Mouse (Mus musculus): Measurements from ENCODE around the gene Agbl1.

Gene Agbl1

GRCm38 (mm10) chr7:76389240-76389639, 159.6 kb downstream of the Agbl1 start:
- no peak for DNase-seq (ENCODE audit: extremely low read depth, low read depth, low spot score)

DNA sequence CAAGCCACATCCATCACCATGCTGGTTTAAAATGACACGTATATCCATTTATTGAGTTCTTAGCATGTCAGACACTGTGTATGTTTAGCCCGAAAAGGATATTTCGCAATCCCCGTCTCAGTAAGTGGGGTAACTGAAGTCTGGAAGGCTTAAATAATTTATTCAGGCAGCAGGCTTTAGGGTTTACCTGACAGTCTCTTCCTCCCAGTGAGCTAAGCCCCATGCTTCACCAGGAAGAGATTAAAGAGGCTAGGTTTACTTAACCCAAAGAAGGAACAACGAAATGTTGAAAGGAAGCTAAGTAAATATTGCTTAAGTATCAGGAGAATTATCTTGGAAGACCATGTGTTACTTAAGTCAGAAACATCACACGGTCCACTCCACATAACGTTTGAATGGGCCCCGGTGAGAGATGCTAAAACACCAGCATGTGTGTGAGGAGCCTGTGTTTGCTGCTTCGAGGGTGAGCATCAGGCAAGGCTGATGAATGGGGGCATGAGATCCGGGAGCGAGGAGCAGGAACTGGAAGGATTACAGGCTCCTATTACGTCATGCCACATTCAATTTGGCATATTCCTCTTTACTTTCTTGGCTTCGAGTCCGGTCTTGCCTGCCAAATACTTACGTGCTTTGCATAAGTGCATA, 162.7 kb downstream of the Agbl1 start:
- DNase-seq (ENCODE audit: extremely low read depth, low read depth, low spot score), result peak; percentile 75

DNA sequence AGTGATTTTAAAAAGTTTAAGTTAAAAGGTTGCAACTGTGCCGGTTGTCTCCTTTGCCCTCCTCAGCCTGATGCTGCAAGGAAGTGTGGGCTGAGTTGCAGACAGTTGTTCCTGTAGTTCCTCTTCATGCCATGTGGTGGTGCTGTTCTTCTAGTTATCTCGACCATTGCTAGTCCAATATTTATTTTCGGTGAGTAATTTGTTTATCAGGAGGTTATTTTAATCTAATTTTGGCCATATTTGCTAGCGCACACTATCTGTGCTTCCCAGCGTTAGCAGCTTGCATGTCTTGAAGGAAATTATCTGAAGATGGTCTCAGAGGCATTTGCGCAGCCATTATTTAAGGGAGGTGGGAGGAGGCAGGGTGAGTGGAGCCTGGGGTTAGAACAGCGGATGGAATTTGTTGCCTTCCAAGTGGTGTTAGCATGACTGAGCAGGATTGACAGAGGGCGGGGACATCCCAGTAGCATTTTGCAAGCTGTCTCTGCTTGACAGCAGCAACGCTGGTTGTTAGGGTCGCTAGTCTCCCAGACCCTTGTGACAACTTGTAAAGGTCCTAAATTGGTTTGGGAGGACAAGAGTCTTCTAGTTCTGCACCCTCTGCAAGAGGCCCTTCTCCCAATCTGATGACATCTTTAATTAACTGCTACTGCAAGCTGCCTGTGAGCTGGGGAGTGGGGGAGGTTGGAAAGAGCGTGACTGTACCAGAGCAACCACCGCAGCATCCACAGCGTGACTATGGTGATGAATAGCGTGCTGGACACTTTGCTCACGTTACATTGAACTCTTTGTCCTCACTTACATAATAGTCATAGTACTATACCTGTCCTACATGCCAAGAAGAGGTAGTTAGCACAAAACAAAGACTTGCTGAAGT, 163.5 kb downstream of the Agbl1 start:
- no peak for DNase-seq (ENCODE audit: extremely low read depth, low read depth, low spot score)

DNA sequence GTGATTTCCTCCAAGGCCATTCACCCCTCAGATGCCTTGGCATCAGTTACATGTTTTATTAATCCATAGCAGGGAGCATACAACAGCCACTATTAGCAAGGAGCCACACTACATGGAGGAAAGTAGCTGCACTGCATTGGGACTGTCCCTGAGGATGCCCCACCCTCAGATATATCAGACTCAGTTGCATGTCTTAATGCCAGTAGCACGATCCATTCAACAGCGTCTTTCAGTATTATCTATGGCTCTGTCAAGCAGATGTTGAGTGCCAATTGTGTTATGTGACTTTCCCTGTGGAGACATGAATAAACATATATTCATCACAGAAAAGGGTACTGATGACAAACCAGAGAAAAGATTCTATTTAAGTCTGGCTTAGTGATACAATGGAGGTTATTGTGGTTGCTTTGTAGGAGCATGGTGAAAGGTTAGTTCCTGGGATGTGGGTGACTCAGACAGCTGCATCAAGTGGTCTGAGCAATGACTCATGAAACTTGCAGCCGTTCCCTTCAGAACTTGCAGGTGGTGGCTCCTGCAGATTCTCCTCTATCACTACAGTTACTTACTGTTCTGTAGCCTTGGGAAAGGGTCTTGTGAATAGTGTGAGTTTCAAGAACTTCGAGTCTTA, 178.4 kb downstream of the Agbl1 start:
- no peak for DNase-seq (ENCODE audit: extremely low read depth, low read depth, low spot score)

GRCm38 (mm10) chr7:76409020-76409419, 179.3 kb downstream of the Agbl1 start:
- no peak for DNase-seq (ENCODE audit: extremely low read depth, low read depth, low spot score)

DNA sequence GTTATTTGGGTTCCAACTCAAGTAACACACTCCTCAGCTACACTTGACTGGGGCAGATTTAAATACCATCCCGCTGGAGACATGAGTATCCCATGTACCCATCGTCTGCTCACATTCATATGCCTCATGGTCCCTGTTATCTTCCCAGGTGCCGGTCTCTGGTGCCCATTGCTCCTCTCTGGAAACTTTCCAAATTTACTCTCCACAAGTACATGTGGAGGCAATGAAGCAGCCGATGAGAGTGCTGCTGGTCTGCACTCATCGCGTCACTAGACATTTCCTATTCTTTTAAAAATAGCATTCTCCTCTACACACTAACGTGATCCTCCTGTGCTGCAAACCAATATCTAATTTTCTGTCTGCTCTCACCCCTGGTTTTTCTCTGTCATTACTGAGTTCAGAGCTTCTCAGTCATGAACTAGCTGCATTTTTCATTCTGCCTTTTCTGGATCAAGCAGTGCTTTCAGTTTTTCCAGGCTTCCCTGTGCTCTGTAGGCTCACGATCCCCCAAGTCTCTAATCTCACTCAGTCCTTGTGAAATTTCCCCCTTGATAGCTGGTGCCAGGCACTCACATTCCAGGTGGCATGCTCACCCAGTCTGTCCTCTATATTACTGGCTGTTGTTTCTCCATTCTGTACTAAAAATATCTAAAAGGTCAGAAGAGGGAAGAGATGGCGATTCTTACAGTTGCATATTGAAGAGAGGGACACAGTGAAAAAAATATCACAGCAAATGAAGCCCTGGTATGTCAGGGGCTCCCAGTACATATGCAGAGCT, 180.9 kb downstream of the Agbl1 start:
- no peak for DNase-seq (ENCODE audit: extremely low read depth, low read depth, low spot score)

DNA sequence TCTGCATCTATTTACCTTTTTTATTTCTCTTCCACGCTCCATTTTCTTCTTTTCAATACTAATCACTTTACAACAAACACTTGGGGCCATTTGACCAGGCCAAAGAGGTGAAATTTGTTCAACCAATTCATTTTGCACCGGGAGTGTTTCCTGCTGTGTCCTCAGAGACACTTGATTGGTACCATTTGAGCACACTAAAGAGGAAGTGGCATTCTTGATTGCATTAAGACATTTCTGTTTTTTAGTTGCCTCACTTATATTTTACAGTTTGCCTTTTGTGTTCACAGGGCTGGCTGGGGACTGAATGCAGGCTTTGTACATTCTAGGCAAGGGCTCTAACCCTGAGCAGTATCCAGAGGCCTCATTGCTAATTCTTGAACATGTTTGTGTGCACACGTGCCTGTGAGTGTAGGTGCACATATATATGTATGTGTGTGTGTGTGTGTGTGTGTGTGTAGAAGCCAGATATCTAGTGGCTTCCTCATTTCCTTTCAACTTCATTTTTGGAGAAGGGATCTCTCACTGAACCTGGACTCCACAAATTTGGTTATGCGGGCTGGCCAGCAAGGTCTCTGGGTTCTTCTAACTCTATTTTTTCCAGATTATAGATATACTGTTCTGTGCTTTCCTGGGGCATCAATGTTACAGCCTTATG, 182.4 kb downstream of the Agbl1 start:
- no peak for DNase-seq (ENCODE audit: extremely low read depth, low read depth, low spot score)

DNA sequence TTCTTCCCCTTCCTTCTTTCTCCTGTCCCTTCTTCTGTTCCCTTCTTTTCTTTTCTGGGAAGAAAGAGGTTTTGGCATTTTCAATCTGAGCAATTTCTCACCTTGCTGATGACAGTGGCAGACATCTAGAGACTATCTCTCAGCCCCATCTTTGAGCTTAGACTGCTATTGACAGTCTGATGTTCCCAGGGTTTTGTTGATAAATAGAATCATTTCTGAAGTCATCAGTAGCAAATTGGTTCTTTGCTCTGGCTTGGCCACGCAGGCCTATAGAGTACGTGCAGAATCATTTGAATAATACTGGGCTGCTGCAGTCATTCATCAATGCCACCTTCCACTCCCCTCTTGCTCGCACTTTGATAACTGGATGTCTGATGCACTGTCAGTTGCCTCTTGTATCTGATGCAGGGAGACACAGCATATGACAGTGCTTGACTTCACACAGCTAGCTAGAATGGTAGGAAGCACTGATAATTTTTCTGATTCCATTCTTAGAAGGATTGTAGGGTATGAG, 186.5 kb downstream of the Agbl1 start:
- DNase-seq (ENCODE audit: extremely low read depth, low read depth, low spot score), result no peak

DNA sequence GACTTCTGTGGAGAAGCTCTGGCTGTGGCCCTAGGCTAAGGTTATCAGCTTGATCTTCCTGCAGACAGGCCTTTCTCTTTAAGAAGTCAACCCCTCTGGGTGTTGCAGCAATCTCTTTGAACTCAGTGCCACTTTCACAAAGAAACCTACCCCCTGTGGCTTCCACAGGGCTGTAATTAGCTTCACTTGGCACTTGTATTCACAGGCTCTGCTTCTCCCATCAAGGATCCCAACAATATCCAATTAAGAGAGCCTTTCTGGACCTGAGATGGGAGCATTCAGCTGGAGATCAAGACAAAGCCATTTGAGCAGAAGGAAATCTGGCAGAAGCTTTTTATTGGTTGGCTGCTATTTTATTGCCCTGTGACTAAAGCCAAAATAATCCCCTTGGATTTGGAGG, 208.9 kb downstream of the Agbl1 start:
- DNase-seq (ENCODE audit: extremely low read depth, low read depth, low spot score), result no peak

DNA sequence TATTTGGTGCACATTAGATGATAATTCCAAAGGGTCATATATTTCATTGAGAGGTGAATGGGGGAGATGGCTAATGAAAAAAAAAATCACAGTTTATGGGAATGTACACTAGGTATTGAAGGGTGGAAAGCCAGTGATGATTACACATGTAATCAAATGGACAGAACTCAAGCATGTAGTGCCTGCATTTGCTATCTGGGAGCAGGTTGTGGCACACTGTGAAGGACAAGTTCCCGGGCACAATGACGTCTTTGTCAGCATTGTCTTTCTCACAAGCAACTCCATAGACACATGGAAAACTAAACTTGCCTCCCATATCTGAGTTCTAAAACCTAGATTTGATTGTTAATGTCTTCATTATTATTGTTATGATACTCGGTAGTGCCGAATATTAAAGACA, 209.3 kb downstream of the Agbl1 start:
- DNase-seq (ENCODE audit: extremely low read depth, low read depth, low spot score), result no peak

- DNase-seq (ENCODE audit: extremely low read depth, low read depth, low spot score), result no peak
Observed at GRCm38 (mm10) chr7:76462361-76463001, 232.8 kb downstream of the Agbl1 start.

GRCm38 (mm10) chr7:76466427-76466826, 236.7 kb downstream of the Agbl1 start:
- no peak for DNase-seq (ENCODE audit: extremely low read depth, low read depth, low spot score)

GRCm38 (mm10) chr7:76474233-76474632, 244.5 kb downstream of the Agbl1 start:
- DNase-seq (ENCODE audit: extremely low read depth, low read depth, low spot score), result no peak

DNA sequence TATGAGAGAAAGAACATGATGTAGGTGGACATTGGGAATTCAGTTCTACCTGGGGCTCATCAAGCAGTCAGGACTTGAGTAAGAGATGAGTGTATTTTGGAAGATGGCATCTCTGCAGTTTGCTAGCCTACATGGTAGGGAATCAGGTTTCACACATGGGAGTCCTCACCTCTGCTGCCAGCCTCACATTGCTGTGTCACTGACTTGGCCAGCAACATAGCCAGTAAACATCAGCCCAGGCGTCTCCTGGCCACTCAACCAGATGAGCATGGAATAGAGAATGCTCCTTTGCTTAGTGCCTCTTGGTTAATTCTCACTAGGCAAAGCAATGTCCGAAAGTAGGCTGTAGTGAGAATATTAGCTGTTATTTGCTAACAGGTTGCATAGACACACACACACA, 255.9 kb downstream of the Agbl1 start:
- DNase-seq (ENCODE audit: extremely low read depth, low read depth, low spot score), result no peak

DNA sequence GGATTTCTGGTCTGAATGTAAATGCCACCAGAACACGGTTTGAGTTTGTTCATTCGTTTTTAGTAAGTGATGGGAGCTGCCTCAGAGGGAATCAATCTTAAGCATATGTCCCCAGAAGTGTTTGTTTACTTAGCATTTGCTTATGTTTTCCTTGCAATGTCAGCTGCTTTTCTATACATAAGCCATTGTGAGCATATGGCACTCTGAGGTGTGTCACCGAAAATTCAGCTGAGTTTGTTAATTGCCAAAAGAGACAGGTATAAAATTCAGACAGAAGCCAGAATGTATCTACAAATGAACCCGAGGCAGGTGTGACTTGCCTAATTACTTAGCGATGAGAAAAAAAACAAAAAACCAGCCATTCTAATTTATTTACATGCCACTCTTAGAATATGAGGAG, 257.8 kb downstream of the Agbl1 start:
- no peak for DNase-seq (ENCODE audit: extremely low read depth, low read depth, low spot score)

DNA sequence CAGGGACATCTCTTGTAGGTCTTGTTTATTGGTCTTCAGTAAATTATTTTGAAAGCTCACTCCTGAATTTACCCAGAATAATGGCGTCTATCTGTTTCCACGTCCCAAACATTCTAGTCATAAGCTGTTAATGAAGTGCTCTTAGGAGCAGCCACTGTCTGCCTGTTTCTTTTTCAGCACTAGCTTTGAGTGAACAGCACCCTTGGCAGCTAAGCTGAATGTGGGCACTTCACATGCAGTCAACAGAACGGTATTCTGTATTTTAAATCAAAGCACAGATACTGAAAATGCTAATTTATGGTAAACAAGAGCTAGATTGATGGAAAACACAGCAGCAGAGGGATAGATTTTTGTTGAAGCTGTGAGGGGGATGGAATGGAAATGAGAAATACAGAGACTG, 294.6 kb downstream of the Agbl1 start:
- DNase-seq (ENCODE audit: extremely low read depth, low read depth, low spot score), result no peak

- no peak for DNase-seq (ENCODE audit: extremely low read depth, low read depth, low spot score)
Observed at GRCm38 (mm10) chr7:76546456-76546855, 316.8 kb downstream of the Agbl1 start.

- peak; percentile 30 for DNase-seq (ENCODE audit: extremely low read depth, low read depth, low spot score)
Observed at GRCm38 (mm10) chr7:76547313-76547712, 317.6 kb downstream of the Agbl1 start.

- DNase-seq (ENCODE audit: extremely low read depth, low read depth, low spot score), result no peak
Observed at GRCm38 (mm10) chr7:76551860-76552259, 322.2 kb downstream of the Agbl1 start.
